Mouse (Mus musculus) kidney, adult 2 months (tissue): ENCODE data around the gene Coro1c. TPM values are rescaled to one million over a fixed set of nuclear protein-coding genes. Genes with fewer than 3 reads are reported as not detected.
"Not testable (repeated sequence)": the region's sequence is repeated elsewhere in the genome, so short reads cannot be mapped to it uniquely, and the experiment has no call there.

ENCODE experiments used
- DNase-seq: peaks from one replicate; pipeline ENCODE4 v3.0.0; 2021
- H3K27ac ChIP-seq: fragments of 200-500 bp; 2 replicates; pipeline ENCODE4 v1.5.1; 2012; ENCODE audit warnings: low read depth, low read length, control low read depth, inconsistent platforms; ENCODE audit not compliant: insufficient read depth
- H3K27me3 ChIP-seq: fragments of 200-500 bp; replicated peaks from 2 replicates; pipeline ENCODE4 v1.6.1; 2012; ENCODE audit warnings: mild to moderate bottlenecking, moderate library complexity, low read length, inconsistent platforms; ENCODE audit not compliant: control insufficient read depth, insufficient read depth
- H3K36me3 ChIP-seq: fragments of 200-500 bp; 2 replicates; pipeline ENCODE4 v1.6.1; 2012; ENCODE audit warnings: mild to moderate bottlenecking, moderate library complexity, low read length, inconsistent platforms; ENCODE audit not compliant: control insufficient read depth, insufficient read depth
- H3K4me1 ChIP-seq: fragments of 200-500 bp; 2 replicates; pipeline ENCODE4 v1.6.1; 2011; ENCODE audit warnings: low read length; ENCODE audit not compliant: control insufficient read depth, insufficient read depth
- H3K4me3 ChIP-seq: fragments of 200-500 bp; 2 replicates; pipeline ENCODE4 v1.5.1; 2011; ENCODE audit warnings: mild to moderate bottlenecking, low read depth, low read length, control low read depth; ENCODE audit not compliant: insufficient read depth
- CTCF ChIP-seq: fragments of 200-500 bp; conservative IDR thresholded peaks from 2 replicates; pipeline ENCODE4 v1.5.1; 2011; ENCODE audit warnings: low read depth, mild to moderate bottlenecking, control low read depth, low read length, moderate library complexity, mixed read lengths; ENCODE audit not compliant: insufficient read depth, insufficient read length
- POLR2A ChIP-seq: fragments of 200-500 bp; IDR thresholded peaks from one replicate; pipeline ENCODE4 v1.6.1; 2011; ENCODE audit warnings: low read depth, low read length, control low read depth
- WGBS: fragments of 180-500 bp; shearing (Covaris S2); methylation state at CpG from one replicate; pipeline ENCODE4 v1.1.7; 2018; 5-methylcytosine and 5-hydroxymethylcytosine counted together
- polyA plus RNA-seq: library from polyadenylated mRNA; depleted of rRNA; stranded (reverse); fragments of >200 nt; gene quantifications from 2 replicates; pipeline ENCODE4 v1.2.3, GENCODE M21; 2012

The Coro1c gene
- polyA plus RNA-seq, 1 experiment: 43.1 TPM

- Histone ChIP-seq H3K36me3 (no peaks in the 10 kb centered on the region), H3K4me3 (no peak overlapping the region), H3K27me3 (no peaks in the 10 kb centered on the region), H3K27ac (no peak overlapping the region), H3K4me1 (no peaks in the 10 kb centered on the region)
- TF ChIP-seq POLR2A (no peak), CTCF (no peak)
- no peak for DNase-seq
- WGBS: 31% methylated on average over 27 of the region's 27 CpGs
Measured at GRCm38 (mm10) chr5:113814111-113815040, 94.2 kb downstream of the Coro1c start.

- Histone ChIP-seq H3K4me1 (no peaks in the 10 kb centered on the region), H3K27ac (no peak overlapping the region), H3K4me3 (no peak overlapping the region), H3K36me3 (no peaks in the 10 kb centered on the region), H3K27me3 (no peaks in the 10 kb centered on the region)
- DNase-seq: no peak
- peak; percentile 49 for TF ChIP-seq CTCF
- TF ChIP-seq POLR2A: no peak
- 27% methylated on average over 9 of the region's 9 CpGs for WGBS
Measured at GRCm38 (mm10) chr5:113813608-113814007, 95.0 kb downstream of the Coro1c start.

- TF ChIP-seq POLR2A (no peak), CTCF (no peak)
- Histone ChIP-seq H3K27me3 (no peaks in the 10 kb centered on the region), H3K4me1 (no peaks in the 10 kb centered on the region), H3K4me3 (no peak overlapping the region), H3K27ac (no peak overlapping the region), H3K36me3 (no peaks in the 10 kb centered on the region)
- DNase-seq: no peak
- WGBS: 80% methylated on average over 2 of the region's 2 CpGs
Measured at GRCm38 (mm10) chr5:113812638-113813037, 95.9 kb downstream of the Coro1c start.

- not testable (repeated sequence) for H3K27me3 ChIP-seq, H3K4me3 ChIP-seq, H3K27ac ChIP-seq, H3K36me3 ChIP-seq, H3K4me1 ChIP-seq
- 23% methylated on average over 11 of the region's 12 CpGs for WGBS
- peak; percentile 47 for DNase-seq
- peak; percentile 25; the same call in 1 of the 2 replicates for TF ChIP-seq CTCF
Measured at GRCm38 (mm10) chr5:113811824-113812420, 96.6 kb downstream of the Coro1c start.

- Histone ChIP-seq H3K27me3 (no peaks in the 10 kb centered on the region), H3K27ac (no peak overlapping the region), H3K4me3 (no peak overlapping the region), H3K36me3 (no peaks in the 10 kb centered on the region), H3K4me1 (no peaks in the 10 kb centered on the region)
- TF ChIP-seq POLR2A: no peak
- no peak for TF ChIP-seq CTCF
- DNase-seq: no peak
- 93% methylated on average over 4 of the region's 4 CpGs for WGBS
Measured at GRCm38 (mm10) chr5:113810111-113810510, 98.4 kb downstream of the Coro1c start.

- DNase-seq: peak; percentile 19
- H3K27ac ChIP-seq: no peak overlapping the region
- TF ChIP-seq CTCF: no peak
- TF ChIP-seq POLR2A: no peak
- no peaks in the 10 kb centered on the region for H3K4me1 ChIP-seq
- no peaks in the 10 kb centered on the region for H3K36me3 ChIP-seq
- WGBS: 67% methylated on average over 2 of the region's 2 CpGs
- no peaks in the 10 kb centered on the region for H3K27me3 ChIP-seq
- no peak overlapping the region for H3K4me3 ChIP-seq
Measured at GRCm38 (mm10) chr5:113808177-113808576, 100.4 kb downstream of the Coro1c start.

GRCm38 (mm10) chr5:113807712-113808111 lies 100.8 kb downstream of the Coro1c start:
- WGBS: 67% methylated on average over 9 of the region's 9 CpGs
- TF ChIP-seq CTCF (no peak), POLR2A (no peak)
- Histone ChIP-seq H3K36me3 (no peaks in the 10 kb centered on the region), H3K27me3 (no peaks in the 10 kb centered on the region), H3K27ac (no peak overlapping the region), H3K4me1 (no peaks in the 10 kb centered on the region), H3K4me3 (no peak overlapping the region)
- no peak for DNase-seq
